In the genomic region with DNA sequence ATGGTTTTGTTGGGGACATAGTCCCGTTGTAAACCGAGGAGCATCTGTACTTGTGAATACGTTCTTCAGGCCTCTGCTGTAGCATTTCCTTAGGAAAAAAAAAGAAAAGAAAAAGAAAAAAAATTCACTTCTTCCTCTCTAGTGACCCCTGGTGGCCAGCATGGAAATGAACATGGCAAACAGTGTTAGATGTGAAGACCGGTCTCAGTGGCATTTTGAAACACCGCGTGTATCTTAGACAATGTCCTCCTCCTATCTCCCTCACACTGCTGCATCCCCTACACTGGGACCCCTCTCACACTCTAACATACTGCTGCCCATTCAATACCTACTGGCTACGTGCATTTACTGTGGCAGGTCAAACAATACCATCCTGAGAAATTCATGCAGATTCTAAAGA, we compare ENCODE assay signal across 9 mouse cellular contexts.
A peak's percentile ranks its signal among the peaks of the same experiment; 100 is the strongest.
DNase-seq lines count a peak whose midpoint lies in the region; ATAC-seq and TF ChIP-seq lines count a peak whose summit lies in the region.
"Had no signal": no experiment of that assay in that cellular context is flagged by ENCODE, and none has a peak within 500 bp of the region (broad histone marks: within the 10 kb centered on the region; RNA-seq: fewer than 3 reads in every experiment).

No protein-coding gene starts in this region.

- WGBS in kidney, embryonic 14.5 days: 22% methylated on average over 7 of the region's 7 CpGs
- 23% methylated on average over 7 of the region's 7 CpGs for WGBS in forebrain, embryonic 13.5 days
- WGBS in midbrain, embryonic 14.5 days: 22% methylated on average over 7 of the region's 7 CpGs

- TF ChIP-seq CTCF in G1E (IDR thresholded peaks at IDR 0.05; ENCODE audit: low read depth, low read length): peak; percentile 44

- 0 out of 2 replicates have a peak, but pooled peaks have one; percentile 23 for ATAC-seq in kidney, embryonic 14.5 days (ENCODE audit: low FRiP score, low TSS enrichment)
- no peak for ATAC-seq in G1E (ENCODE audit: extremely low read depth, insufficient number of reproducible peaks, low FRiP score, poor library complexity, severe bottlenecking)
- peak; percentile 67 for ATAC-seq in forebrain, embryonic 13.5 days
- no peak for ATAC-seq in midbrain, embryonic 14.5 days (ENCODE audit: low FRiP score, low TSS enrichment)

- no peak overlapping the region for H3K4me3 ChIP-seq in kidney, embryonic 14.5 days (ENCODE audit: low read length)
- no peak overlapping the region for H3K4me3 ChIP-seq in G1E (ENCODE audit: low read depth, low read length)
- H3K4me3 ChIP-seq in forebrain, embryonic 13.5 days: no peak overlapping the region
- no peak overlapping the region for H3K4me3 ChIP-seq in midbrain, embryonic 14.5 days (replicated peaks; ENCODE audit: low read depth, low read length)
- H3K4me3 ChIP-seq: lung, embryonic 15.5 days had no signal

- no peak for DNase-seq in kidney, adult 18-20 months
- DNase-seq in 416B (ENCODE audit: low read depth) (peak; percentile 46), G1E (ENCODE audit: low spot score) (no peak)
- peak; percentile 80 for DNase-seq in midbrain, embryonic 14.5 days
- DNase-seq in natural killer cell, adult 2 months (ENCODE audit: low spot score in 2 of 2): no peak
- no peak for DNase-seq in spleen, adult 12 weeks (ENCODE audit: low spot score)

- no peak overlapping the region for H3K9ac ChIP-seq in kidney, embryonic 14.5 days (ENCODE audit: low read depth, low read length)
- no peak overlapping the region for H3K9ac ChIP-seq in forebrain, embryonic 13.5 days
- H3K9ac ChIP-seq in midbrain, embryonic 14.5 days (replicated peaks; ENCODE audit: low read length): no peak overlapping the region
- H3K9ac ChIP-seq: lung, embryonic 15.5 days had no signal

- no peaks in the 10 kb centered on the region for H3K27me3 ChIP-seq in kidney, embryonic 14.5 days (ENCODE audit: control insufficient read depth, insufficient read depth, low read length)
- H3K27me3 ChIP-seq in G1E (ENCODE audit: insufficient read depth, low read length): peaks cover 3% of the 10 kb centered on the region; the same call in 1 of the 2 replicates
- no peaks in the 10 kb centered on the region; the same call in 1 of the 2 replicates for H3K27me3 ChIP-seq in forebrain, embryonic 13.5 days
- H3K27me3 ChIP-seq in midbrain, embryonic 14.5 days (ENCODE audit: control insufficient read depth, insufficient read depth, low read length): 0 out of 2 replicates have a peak, but pooled peaks cover 3% of the 10 kb centered on the region

- no peaks in the 10 kb centered on the region for H3K36me3 ChIP-seq in kidney, embryonic 14.5 days (ENCODE audit: control insufficient read depth, insufficient read depth, low read length)
- no peaks in the 10 kb centered on the region for H3K36me3 ChIP-seq in G1E (replicated peaks)
- H3K36me3 ChIP-seq in forebrain, embryonic 13.5 days (ENCODE audit: poor library complexity, severe bottlenecking): no peaks in the 10 kb centered on the region
- no peaks in the 10 kb centered on the region for H3K36me3 ChIP-seq in midbrain, embryonic 14.5 days (ENCODE audit: control insufficient read depth, insufficient read depth, low read length)
- H3K36me3 ChIP-seq: lung, embryonic 15.5 days had no signal

- no peak overlapping the region for H3K27ac ChIP-seq in kidney, embryonic 14.5 days (ENCODE audit: low read depth, low read length)
- no peak overlapping the region for H3K27ac ChIP-seq in forebrain, embryonic 13.5 days
- no peak overlapping the region for H3K27ac ChIP-seq in midbrain, embryonic 14.5 days (replicated peaks; ENCODE audit: low read depth, low read length)
- H3K27ac ChIP-seq: lung, embryonic 15.5 days had no signal

- no peaks in the 10 kb centered on the region for H3K9me3 ChIP-seq in kidney, embryonic 14.5 days (ENCODE audit: control insufficient read depth, low read length)
- no peaks in the 10 kb centered on the region for H3K9me3 ChIP-seq in G1E (replicated peaks)
- no peaks in the 10 kb centered on the region for H3K9me3 ChIP-seq in forebrain, embryonic 13.5 days (replicated peaks)
- no peaks in the 10 kb centered on the region for H3K9me3 ChIP-seq in midbrain, embryonic 14.5 days (ENCODE audit: control insufficient read depth, low read length)
- H3K9me3 ChIP-seq: lung, embryonic 15.5 days had no signal

- H3K4me1 ChIP-seq in kidney, embryonic 14.5 days (ENCODE audit: control insufficient read depth, insufficient read depth, low read length): 0 out of 2 replicates have a peak, but pooled peaks cover 2% of the 10 kb centered on the region
- no peaks in the 10 kb centered on the region for H3K4me1 ChIP-seq in G1E (ENCODE audit: insufficient read depth, low read depth, low read length)
- peaks cover 19% of the 10 kb centered on the region for H3K4me1 ChIP-seq in forebrain, embryonic 13.5 days
- H3K4me1 ChIP-seq in midbrain, embryonic 14.5 days (ENCODE audit: control insufficient read depth, insufficient read depth, low read length): peaks cover 10% of the 10 kb centered on the region
- H3K4me1 ChIP-seq: lung, embryonic 15.5 days had no signal

- no peak overlapping the region for H3K4me2 ChIP-seq in kidney, embryonic 14.5 days (replicated peaks; ENCODE audit: low read depth, low read length)
- no peak overlapping the region for H3K4me2 ChIP-seq in forebrain, embryonic 13.5 days
- H3K4me2 ChIP-seq in midbrain, embryonic 14.5 days (ENCODE audit: low read length): no peak overlapping the region
- H3K4me2 ChIP-seq: lung, embryonic 15.5 days had no signal

Comparison
In these comparisons a context has a peak if more than half of its experiments do, and no peak if none do; other contexts are left out.
1. ATAC-seq: peak in kidney, embryonic 14.5 days (single experiment) and forebrain, embryonic 13.5 days (single experiment); none in G1E (single experiment) and midbrain, embryonic 14.5 days (single experiment).
2. DNase-seq: peak in 416B (single experiment) and midbrain, embryonic 14.5 days (single experiment); none in kidney, adult 18-20 months (single experiment), G1E (single experiment), natural killer cell, adult 2 months (0 of 2) and spleen, adult 12 weeks (single experiment).